Mouse (Mus musculus) stomach, postnatal 0 days (tissue): Measurements from ENCODE around the gene Fam83b. TPM values are rescaled to one million over a fixed set of nuclear protein-coding genes. Genes with fewer than 3 reads are reported as not detected.

Source experiments
- ATAC-seq: fragments of 200-750 bp; cut with Nextera tagmentation; 2 replicates; pipeline ENCODE4 v1.8.0; 2017; ENCODE audit not compliant: low FRiP score, low TSS enrichment
- DNase-seq: peaks from one replicate; pipeline ENCODE4 v3.0.0-alpha.2; 2016; ENCODE audit warnings: low spot score
- H3K27ac ChIP-seq: fragments of 300-500 bp; sonication (generic); replicated peaks from 2 replicates; pipeline ENCODE4 v1.5.1; 2014; ENCODE audit warnings: mild to moderate bottlenecking, control low read depth
- H3K27me3 ChIP-seq: fragments of 300-500 bp; sonication (generic); 2 replicates; pipeline ENCODE4 v1.6.1; 2014; ENCODE audit warnings: low read length; ENCODE audit not compliant: control insufficient read depth, insufficient read depth
- H3K36me3 ChIP-seq: fragments of 300-500 bp; sonication (generic); 2 replicates; pipeline ENCODE4 v1.6.1; 2014; ENCODE audit warnings: low read length, mixed read lengths; ENCODE audit not compliant: control insufficient read depth, insufficient read depth
- H3K4me1 ChIP-seq: fragments of 300-500 bp; sonication (generic); replicated peaks from 2 replicates; pipeline ENCODE4 v1.6.1; 2014; ENCODE audit warnings: antibody characterized with exemption; ENCODE audit not compliant: control insufficient read depth, insufficient read depth
- H3K4me2 ChIP-seq: fragments of 300-500 bp; sonication (generic); replicated peaks from 2 replicates; pipeline ENCODE4 v1.6.1; 2014; ENCODE audit warnings: low read depth, mild to moderate bottlenecking, control low read depth, moderate library complexity
- H3K4me3 ChIP-seq: fragments of 300-500 bp; sonication (generic); 2 replicates; pipeline ENCODE4 v1.5.1; 2014; ENCODE audit warnings: low read depth, low read length, control low read depth
- H3K9ac ChIP-seq: fragments of 300-500 bp; sonication (generic); 2 replicates; pipeline ENCODE4 v1.6.1; 2014; ENCODE audit warnings: mild to moderate bottlenecking, low read length, control low read depth, mixed read lengths
- H3K9me3 ChIP-seq: fragments of 300-500 bp; sonication (generic); 2 replicates; pipeline ENCODE4 v1.6.1; 2016; ENCODE audit warnings: low read length; ENCODE audit not compliant: control insufficient read depth
- CTCF ChIP-seq: IDR thresholded peaks from 2 replicates; pipeline ENCODE4 v1.5.1; 2016; ENCODE audit warnings: antibody characterized with exemption, low read depth, mild to moderate bottlenecking, moderate library complexity
- EP300 ChIP-seq: optimal IDR thresholded peaks from 2 replicates; pipeline ENCODE3; 2016; ENCODE audit warnings: antibody characterized with exemption
- WGBS: fragments of 180-500 bp; shearing (Covaris S2); extraction: QIAGEN DNeasy Blood & Tissue Kit; methylation state at CpG from one replicate; pipeline ENCODE4 v1.1.7; 2014; 5-methylcytosine and 5-hydroxymethylcytosine counted together
- polyA plus RNA-seq: library from polyadenylated mRNA; unstranded; fragments of >200 nt; fragmentation: Nextera tagmentation; extraction: Ambion mirVana; gene quantifications from 2 replicates; pipeline ENCODE4 v1.2.1, GENCODE M21; 2015

Fam83b gene
- polyA plus RNA-seq, 1 experiment from 2014 or later, result 4.7 TPM

- no peaks in the 10 kb centered on the region for H3K27me3 ChIP-seq
- peak overlapping the region; percentile 77 for H3K27ac ChIP-seq
- no peak overlapping the region for H3K4me2 ChIP-seq
- WGBS, result 62% methylated on average over 3 of the region's 3 CpGs
- no peaks in the 10 kb centered on the region for H3K4me1 ChIP-seq
- H3K9ac ChIP-seq, result no peak overlapping the region
- no peaks in the 10 kb centered on the region for H3K9me3 ChIP-seq
- no peak for TF ChIP-seq EP300
- TF ChIP-seq CTCF, result peak; percentile 47
- H3K4me3 ChIP-seq, result no peak overlapping the region
- DNase-seq (peak; percentile 68), ATAC-seq (peak; percentile 84)
- no peaks in the 10 kb centered on the region for H3K36me3 ChIP-seq
Observed at GRCm38 (mm10) chr9:76521640-76522039, 45.3 kb downstream of the Fam83b start.

- 100% methylated on average over 1 of the region's 1 CpGs for WGBS
- Histone ChIP-seq H3K9ac (no peak overlapping the region), H3K4me3 (no peak overlapping the region), H3K27me3 (no peaks in the 10 kb centered on the region), H3K4me1 (no peaks in the 10 kb centered on the region), H3K27ac (no peak overlapping the region), H3K36me3 (no peaks in the 10 kb centered on the region), H3K4me2 (no peak overlapping the region), H3K9me3 (no peaks in the 10 kb centered on the region)
- TF ChIP-seq EP300 (no peak), CTCF (peak; percentile 62)
- ATAC-seq, result no peak
- no peak for DNase-seq
Observed at GRCm38 (mm10) chr9:76518665-76519064, 48.3 kb downstream of the Fam83b start.

- no peaks in the 10 kb centered on the region for H3K27me3 ChIP-seq
- ATAC-seq, result no peak
- TF ChIP-seq CTCF, result no peak
- TF ChIP-seq EP300, result no peak
- H3K9me3 ChIP-seq, result no peaks in the 10 kb centered on the region
- no peak for DNase-seq
- H3K9ac ChIP-seq, result no peak overlapping the region
- no peak overlapping the region for H3K4me3 ChIP-seq
- H3K4me2 ChIP-seq, result no peak overlapping the region
- no peak overlapping the region for H3K27ac ChIP-seq
- H3K36me3 ChIP-seq, result no peaks in the 10 kb centered on the region
- no peaks in the 10 kb centered on the region for H3K4me1 ChIP-seq
Observed at GRCm38 (mm10) chr9:76505650-76506049, 61.3 kb downstream of the Fam83b start.

GRCm38 (mm10) chr9:76489737-76490136 lies 77.2 kb downstream of the Fam83b start:
- no peak overlapping the region for H3K9ac ChIP-seq
- H3K4me3 ChIP-seq, result no peak overlapping the region
- ATAC-seq (0 out of 2 replicates have a peak, but pooled peaks have one; percentile 53), DNase-seq (no peak)
- TF ChIP-seq EP300 (no peak), CTCF (no peak)
- no peaks in the 10 kb centered on the region for H3K36me3 ChIP-seq
- H3K9me3 ChIP-seq, result no peaks in the 10 kb centered on the region
- no peak overlapping the region for H3K27ac ChIP-seq
- 86% methylated on average over 3 of the region's 3 CpGs for WGBS
- no peaks in the 10 kb centered on the region for H3K4me1 ChIP-seq
- H3K4me2 ChIP-seq, result no peak overlapping the region
- no peaks in the 10 kb centered on the region for H3K27me3 ChIP-seq

GRCm38 (mm10) chr9:76480088-76480487 lies 86.8 kb downstream of the Fam83b start:
- no peak for TF ChIP-seq EP300
- TF ChIP-seq CTCF, result no peak
- no peaks in the 10 kb centered on the region for H3K36me3 ChIP-seq
- no peak overlapping the region for H3K4me3 ChIP-seq
- no peaks in the 10 kb centered on the region for H3K4me1 ChIP-seq
- WGBS, result 69% methylated on average over 3 of the region's 3 CpGs
- no peak for ATAC-seq
- H3K4me2 ChIP-seq, result no peak overlapping the region
- no peak overlapping the region for H3K9ac ChIP-seq
- no peaks in the 10 kb centered on the region for H3K27me3 ChIP-seq
- DNase-seq, result no peak
- H3K27ac ChIP-seq, result no peak overlapping the region
- no peaks in the 10 kb centered on the region for H3K9me3 ChIP-seq

GRCm38 (mm10) chr9:76469500-76469899 lies 97.4 kb downstream of the Fam83b start:
- no peak overlapping the region for H3K4me2 ChIP-seq
- H3K4me3 ChIP-seq, result no peak overlapping the region
- no peak overlapping the region for H3K9ac ChIP-seq
- no peaks in the 10 kb centered on the region for H3K9me3 ChIP-seq
- DNase-seq, result no peak
- no peaks in the 10 kb centered on the region for H3K27me3 ChIP-seq
- H3K36me3 ChIP-seq, result no peaks in the 10 kb centered on the region
- no peak for ATAC-seq
- WGBS, result 66% methylated on average over 4 of the region's 4 CpGs
- no peak overlapping the region for H3K27ac ChIP-seq
- no peaks in the 10 kb centered on the region for H3K4me1 ChIP-seq
- TF ChIP-seq CTCF, result no peak
- no peak for TF ChIP-seq EP300
